Mouse (Mus musculus): Measurements from ENCODE around the gene Gm30083.

DNA sequence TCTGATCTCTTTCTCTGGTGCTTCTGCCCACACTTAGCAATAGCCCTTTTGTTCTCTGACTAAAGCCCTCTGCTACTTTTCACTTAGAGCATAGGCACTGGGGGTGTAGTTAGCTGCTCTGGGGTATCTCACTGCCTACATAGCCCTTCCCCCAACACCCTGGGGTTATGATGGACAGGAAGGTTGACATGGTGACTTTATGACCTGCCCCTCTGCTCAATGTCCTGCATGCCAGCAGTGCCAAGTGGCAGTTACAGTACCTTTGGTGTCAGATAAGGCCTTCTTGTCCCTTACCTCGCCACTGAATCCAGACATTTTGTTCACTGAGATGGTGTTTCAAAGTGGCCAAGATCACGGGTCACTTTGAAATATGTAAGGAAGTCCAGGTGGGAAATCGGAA is at the start of gene Gm30083:
- TF ChIP-seq CTCF (IDR thresholded peaks at IDR 0.05; ENCODE audit: low read depth, low read length) (no peak), EP300 (IDR thresholded peaks at IDR 0.05; ENCODE audit: insufficient read depth, low read depth, low read length) (no peak), POLR2A (IDR thresholded peaks at IDR 0.05; ENCODE audit: insufficient read depth, low read length) (no peak)
